Mouse (Mus musculus) ZHBTc4 (cell line): ENCODE results near the gene Zmiz2.
"Not testable (repeated sequence)": the region's sequence is repeated elsewhere in the genome, so short reads cannot be mapped to it uniquely, and the experiment has no call there.

Experiments used
- DNase-seq: peaks from one replicate; pipeline ENCODE4 v3.0.0-alpha.2; 2011; ENCODE audit warnings: low read depth, low spot score

Zmiz2 gene

GRCm38 (mm10) chr11:6420283-6420703 lies 31.4 kb downstream of the Zmiz2 start:
- DNase-seq = peak; percentile 52

DNA sequence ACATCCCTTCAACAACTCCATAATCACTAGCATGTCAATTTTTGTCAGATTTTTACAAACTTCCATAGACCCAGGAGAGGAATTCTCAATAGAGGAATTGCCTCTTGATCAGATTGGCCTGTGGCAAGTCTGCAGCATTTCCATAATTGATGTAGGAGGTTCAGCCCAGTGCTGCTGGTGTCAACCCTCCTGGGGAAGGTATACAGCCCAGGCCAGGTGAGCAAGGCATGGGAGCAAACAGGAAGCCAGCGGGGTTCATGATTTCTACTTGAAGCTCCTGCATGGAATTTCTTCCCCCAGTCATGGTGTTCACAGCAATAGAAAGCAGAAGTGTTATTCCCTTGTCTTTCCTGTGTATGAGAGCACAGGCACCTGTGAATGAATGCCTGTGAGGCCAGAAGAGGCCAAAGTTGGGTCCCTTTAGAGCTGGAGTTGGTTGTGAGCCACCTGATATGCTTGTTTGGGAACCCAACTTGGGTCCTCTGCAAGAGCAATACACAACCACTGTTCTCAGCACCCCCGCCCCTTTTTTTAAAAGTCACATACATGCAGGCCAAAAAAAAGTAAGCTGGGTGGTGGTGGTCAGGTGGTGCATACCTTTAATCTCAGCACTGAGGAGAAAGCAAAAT lies 32.0 kb downstream of the Zmiz2 start:
- peak; percentile 39 for DNase-seq

- no peak for DNase-seq
Measured at GRCm38 (mm10) chr11:6430186-6430585, 41.3 kb downstream of the Zmiz2 start.

- DNase-seq = peak; percentile 95
Measured at GRCm38 (mm10) chr11:6436442-6436841, 47.6 kb downstream of the Zmiz2 start.

- no peak for DNase-seq
Measured at GRCm38 (mm10) chr11:6437667-6438066, 48.8 kb downstream of the Zmiz2 start.

GRCm38 (mm10) chr11:6440171-6440570 lies 51.3 kb downstream of the Zmiz2 start:
- DNase-seq = no peak

DNA sequence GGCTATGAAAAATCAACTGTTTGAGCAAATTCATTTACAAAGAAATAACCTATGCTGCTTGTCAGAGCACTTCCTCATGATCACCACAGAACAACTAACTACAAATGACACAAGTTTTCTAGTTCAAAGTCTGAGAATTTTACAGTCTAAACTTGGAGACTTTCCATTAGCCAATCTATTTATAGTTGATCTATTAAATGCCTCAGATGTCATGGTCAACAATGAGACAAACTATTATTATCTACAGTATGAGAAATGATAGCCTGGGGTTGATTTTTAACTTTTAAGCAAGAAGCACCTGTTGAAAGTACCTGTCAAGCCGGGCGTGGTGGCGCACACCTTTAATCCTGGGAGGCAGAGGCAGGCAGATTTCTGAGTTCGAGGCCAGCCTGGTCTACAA lies 53.7 kb downstream of the Zmiz2 start:
- DNase-seq = no peak

DNA sequence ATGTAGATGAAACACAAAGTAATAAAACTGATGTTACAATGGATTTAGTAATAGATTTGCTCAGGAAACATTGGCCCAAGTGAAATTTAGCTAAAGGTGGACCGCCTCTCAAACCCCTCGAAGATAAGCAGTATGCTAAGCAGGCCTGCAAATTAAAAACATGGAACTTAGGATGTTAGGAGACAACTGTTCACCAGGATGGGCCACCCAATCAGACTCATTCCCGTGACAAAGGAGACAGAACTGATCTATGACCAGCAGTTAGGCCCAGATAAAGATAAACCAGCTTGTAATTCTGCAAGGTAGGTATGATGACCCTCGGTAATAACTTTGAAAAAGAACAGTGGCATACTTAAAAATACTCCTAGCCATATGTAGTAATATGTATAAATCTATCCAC lies 54.2 kb downstream of the Zmiz2 start:
- no peak for DNase-seq

DNA sequence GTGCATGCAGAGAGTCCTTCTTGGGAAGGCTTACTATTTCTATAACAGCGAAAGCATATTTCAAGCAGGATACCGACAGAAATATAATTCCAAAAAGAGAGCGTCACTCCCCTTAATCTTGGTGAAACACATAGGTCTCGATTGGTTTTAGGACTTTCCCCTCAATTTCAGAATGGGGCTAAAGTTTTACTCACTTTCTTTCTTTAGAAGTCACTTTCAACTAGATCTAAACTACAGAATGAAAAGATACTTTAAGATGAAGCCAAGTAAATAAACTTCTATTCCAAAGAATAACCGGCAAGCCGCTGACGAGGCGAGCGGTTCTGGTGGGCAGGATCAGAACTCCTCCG lies 54.8 kb downstream of the Zmiz2 start:
- DNase-seq = no peak

GRCm38 (mm10) chr11:6444077-6444853 lies 55.4 kb downstream of the Zmiz2 start, which contains the start of gene H2afv:
TSS of gene H2afv (minus strand) at chr11:6444443.
- DNase-seq = peak; percentile 100

DNA sequence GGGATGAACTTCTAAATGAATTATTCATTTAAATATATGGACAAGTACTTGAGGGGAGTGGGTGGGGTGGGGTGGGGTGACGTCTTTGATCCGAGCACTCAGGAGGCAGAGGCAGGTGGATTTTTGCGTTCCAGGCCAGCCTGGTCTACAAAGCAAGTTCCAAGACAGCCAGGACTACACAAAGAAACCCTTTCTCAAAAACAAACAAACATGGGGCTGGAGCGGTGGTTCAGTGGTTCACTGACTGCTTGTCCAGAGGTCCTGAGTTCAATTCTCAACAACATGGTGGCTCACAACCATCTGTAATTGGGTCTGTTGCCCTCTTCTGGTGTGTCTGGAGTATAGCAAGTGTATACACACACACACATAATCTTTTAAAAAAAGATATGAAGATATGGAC lies 56.6 kb downstream of the Zmiz2 start:
- DNase-seq = no peak

GRCm38 (mm10) chr11:6445951-6446350 lies 57.1 kb downstream of the Zmiz2 start:
- DNase-seq = no peak

DNA sequence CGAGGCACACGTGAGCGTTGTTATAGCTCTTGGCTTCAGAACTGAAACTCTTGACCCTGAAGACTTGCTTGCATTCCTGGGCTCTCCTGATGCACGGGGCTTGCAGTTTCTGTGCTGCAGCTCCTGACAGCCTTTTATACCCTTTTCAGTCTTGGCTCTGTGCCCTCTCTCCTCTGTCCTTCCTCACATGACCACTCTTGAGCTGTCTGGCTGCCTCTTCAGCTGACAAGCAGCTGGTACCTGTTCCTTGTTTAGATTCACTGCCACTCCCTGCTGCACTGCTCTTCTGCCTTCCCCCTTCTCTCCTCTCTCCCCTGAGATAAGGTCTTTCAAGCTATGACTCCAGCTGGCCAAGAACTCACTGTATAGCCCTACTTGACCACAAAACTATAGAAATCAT lies 58.6 kb downstream of the Zmiz2 start:
- no peak for DNase-seq

GRCm38 (mm10) chr11:6448155-6448554 lies 59.3 kb downstream of the Zmiz2 start:
- not testable (repeated sequence) for DNase-seq
